Mouse (Mus musculus) thymus, postnatal 25 days (tissue): ENCODE measurements around the gene Gm4969.
"Not testable (repeated sequence)": the region's sequence is repeated elsewhere in the genome, so short reads cannot be mapped to it uniquely, and the experiment has no call there.

Source experiments
- DNase-seq: peaks from one replicate; pipeline ENCODE4 v3.0.0; 2022

Gene Gm4969

GRCm38 (mm10) chr7:19092381-19093173 lies 25.6 kb downstream of the Gm4969 start:
- DNase-seq, result peak; percentile 22

- DNase-seq, result no peak
Observed at GRCm38 (mm10) chr7:19091913-19092312, 26.3 kb downstream of the Gm4969 start.

- peak; percentile 72 for DNase-seq
Observed at GRCm38 (mm10) chr7:19088813-19089212, 29.4 kb downstream of the Gm4969 start.

- DNase-seq, result no peak
Observed at GRCm38 (mm10) chr7:19086760-19087159, 31.4 kb downstream of the Gm4969 start.

GRCm38 (mm10) chr7:19086042-19086441 lies 32.1 kb downstream of the Gm4969 start:
- DNase-seq, result no peak

GRCm38 (mm10) chr7:19085495-19085894 lies 32.7 kb downstream of the Gm4969 start:
- no peak for DNase-seq

- DNase-seq, result no peak
Observed at GRCm38 (mm10) chr7:19084921-19085473, 33.2 kb downstream of the Gm4969 start.

- no peak for DNase-seq
Observed at GRCm38 (mm10) chr7:19084277-19084771, 33.8 kb downstream of the Gm4969 start.

GRCm38 (mm10) chr7:19083701-19084100 lies 34.5 kb downstream of the Gm4969 start, which contains the start of gene Dmpk:
Gene Dmpk (plus strand): TSS chr7:19083849.
- no peak for DNase-seq

- no peak for DNase-seq
Observed at GRCm38 (mm10) chr7:19083096-19083495, 35.1 kb downstream of the Gm4969 start.

GRCm38 (mm10) chr7:19082171-19082570 lies 36.0 kb downstream of the Gm4969 start:
- DNase-seq, result no peak

GRCm38 (mm10) chr7:19080451-19080950 lies 37.7 kb downstream of the Gm4969 start:
- no peak for DNase-seq

- DNase-seq, result no peak
Observed at GRCm38 (mm10) chr7:19078732-19079131, 39.4 kb downstream of the Gm4969 start.

- peak; percentile 85 for DNase-seq
Observed at GRCm38 (mm10) chr7:19077761-19078160, 40.4 kb downstream of the Gm4969 start.

GRCm38 (mm10) chr7:19076586-19076991 lies 41.6 kb downstream of the Gm4969 start:
- peak; percentile 21 for DNase-seq

- peak; percentile 91 for DNase-seq
Observed at GRCm38 (mm10) chr7:19075723-19076585, 42.2 kb downstream of the Gm4969 start, which contains the start of gene Dmwd. Gene Dmwd (plus strand): TSS chr7:19076227.

- no peak for DNase-seq
Observed at GRCm38 (mm10) chr7:19075231-19075630, 42.9 kb downstream of the Gm4969 start.

- DNase-seq, result no peak
Observed at GRCm38 (mm10) chr7:19074494-19074893, 43.7 kb downstream of the Gm4969 start.

- peak; percentile 66 for DNase-seq
Observed at GRCm38 (mm10) chr7:19073504-19073903, 44.7 kb downstream of the Gm4969 start.

- not testable (repeated sequence) for DNase-seq
Observed at GRCm38 (mm10) chr7:19071024-19071423, 47.1 kb downstream of the Gm4969 start.

- no peak for DNase-seq
Observed at GRCm38 (mm10) chr7:19069500-19069899, 48.7 kb downstream of the Gm4969 start.

- DNase-seq, result peak; percentile 79
Observed at GRCm38 (mm10) chr7:19068707-19069106, 49.5 kb downstream of the Gm4969 start.

GRCm38 (mm10) chr7:19067935-19068334 lies 50.2 kb downstream of the Gm4969 start:
- DNase-seq, result no peak
